Mouse (Mus musculus) E14TG2a.4 (cell line): ENCODE results near the gene Hoxb4.
A peak's percentile ranks its signal among the peaks of the same experiment; 100 is the strongest.

Source experiments
- H3K27me3 ChIP-seq: 2 replicates; pipeline ENCODE4 v1.6.1; 2014; ENCODE audit warnings: low read length, control low read depth; ENCODE audit not compliant: insufficient read depth
- H3K36me3 ChIP-seq: 2 replicates; pipeline ENCODE4 v1.6.1; 2014; ENCODE audit warnings: low read length, control low read depth; ENCODE audit not compliant: insufficient read depth
- H3K4me1 ChIP-seq: replicated peaks from 2 replicates; pipeline ENCODE4 v1.6.1; 2014; ENCODE audit warnings: low read depth, low read length, control low read depth
- H3K4me3 ChIP-seq: replicated peaks from 2 replicates; pipeline ENCODE4 v1.5.1; 2014; ENCODE audit warnings: mild to moderate bottlenecking, low read length
- H3K9me3 ChIP-seq: 2 replicates; pipeline ENCODE4 v1.6.1; 2014; ENCODE audit warnings: low read length, control low read depth
- CTCF ChIP-seq: conservative IDR thresholded peaks from 2 replicates; pipeline ENCODE4 v1.5.1; 2014; ENCODE audit warnings: low read length
- NANOG ChIP-seq: IDR thresholded peaks from 2 replicates; pipeline ENCODE4 v1.6.1; 2014; ENCODE audit warnings: borderline replicate concordance, low read length, mixed read lengths
- POU5F1 ChIP-seq: IDR thresholded peaks from 2 replicates; pipeline ENCODE4 v1.6.1; 2014; ENCODE audit warnings: low read length, borderline replicate concordance

Gene Hoxb4

GRCm38 (mm10) chr11:96332105-96332504 is 14.0 kb downstream of the Hoxb4 start:
- H3K4me3 ChIP-seq, result peak overlapping the region; percentile 51; the same call in 1 of the 2 replicates
- H3K27me3 ChIP-seq, result peaks cover 100% of the 10 kb centered on the region
- TF ChIP-seq NANOG (no peak), CTCF (no peak), POU5F1 (no peak)
- peaks cover 44% of the 10 kb centered on the region for H3K4me1 ChIP-seq
- H3K36me3 ChIP-seq, result no peaks in the 10 kb centered on the region
- peaks cover 13% of the 10 kb centered on the region for H3K9me3 ChIP-seq

- TF ChIP-seq CTCF (no peak), NANOG (no peak), POU5F1 (no peak)
- peaks cover 13% of the 10 kb centered on the region for H3K9me3 ChIP-seq
- no peaks in the 10 kb centered on the region for H3K36me3 ChIP-seq
- peak overlapping the region; percentile 51 for H3K4me3 ChIP-seq
- H3K4me1 ChIP-seq, result peaks cover 39% of the 10 kb centered on the region
- peaks cover 100% of the 10 kb centered on the region for H3K27me3 ChIP-seq
Observed at GRCm38 (mm10) chr11:96332618-96333032, 14.6 kb downstream of the Hoxb4 start.

- peaks cover 39% of the 10 kb centered on the region for H3K4me1 ChIP-seq
- H3K36me3 ChIP-seq, result no peaks in the 10 kb centered on the region
- H3K4me3 ChIP-seq, result peak overlapping the region; percentile 51
- TF ChIP-seq NANOG (no peak), CTCF (no peak), POU5F1 (no peak)
- H3K27me3 ChIP-seq, result peaks cover 100% of the 10 kb centered on the region
- peaks cover 13% of the 10 kb centered on the region for H3K9me3 ChIP-seq
Observed at GRCm38 (mm10) chr11:96333241-96334001, 15.4 kb downstream of the Hoxb4 start.

- Histone ChIP-seq H3K4me1 (peaks cover 38% of the 10 kb centered on the region), H3K27me3 (peaks cover 100% of the 10 kb centered on the region), H3K36me3 (no peaks in the 10 kb centered on the region), H3K9me3 (peaks cover 12% of the 10 kb centered on the region), H3K4me3 (no peak overlapping the region)
- no peak for TF ChIP-seq POU5F1
- no peak for TF ChIP-seq NANOG
- no peak for TF ChIP-seq CTCF
Observed at GRCm38 (mm10) chr11:96334002-96334364, 15.9 kb downstream of the Hoxb4 start.

- peaks cover 100% of the 10 kb centered on the region for H3K27me3 ChIP-seq
- TF ChIP-seq CTCF (no peak), POU5F1 (no peak), NANOG (no peak)
- no peak overlapping the region for H3K4me3 ChIP-seq
- peaks cover 31% of the 10 kb centered on the region for H3K4me1 ChIP-seq
- no peaks in the 10 kb centered on the region for H3K36me3 ChIP-seq
- H3K9me3 ChIP-seq, result peaks cover 6% of the 10 kb centered on the region; the same call in 1 of the 2 replicates
Observed at GRCm38 (mm10) chr11:96334998-96335397, 16.9 kb downstream of the Hoxb4 start.

GRCm38 (mm10) chr11:96336597-96336996 is 18.5 kb downstream of the Hoxb4 start:
- Histone ChIP-seq H3K4me3 (no peak overlapping the region), H3K9me3 (0 out of 2 replicates have a peak, but pooled peaks cover 3% of the 10 kb centered on the region), H3K27me3 (peaks cover 100% of the 10 kb centered on the region), H3K4me1 (peaks cover 27% of the 10 kb centered on the region), H3K36me3 (no peaks in the 10 kb centered on the region)
- no peak for TF ChIP-seq CTCF
- TF ChIP-seq POU5F1, result no peak
- TF ChIP-seq NANOG, result no peak

- Histone ChIP-seq H3K27me3 (peaks cover 100% of the 10 kb centered on the region), H3K4me1 (peaks cover 27% of the 10 kb centered on the region), H3K4me3 (no peak overlapping the region), H3K9me3 (0 out of 2 replicates have a peak, but pooled peaks cover 3% of the 10 kb centered on the region), H3K36me3 (no peaks in the 10 kb centered on the region)
- TF ChIP-seq CTCF (no peak), POU5F1 (no peak), NANOG (no peak)
Observed at GRCm38 (mm10) chr11:96337026-96337425, 19.0 kb downstream of the Hoxb4 start.

- TF ChIP-seq POU5F1 (no peak), NANOG (no peak), CTCF (no peak)
- H3K36me3 ChIP-seq, result no peaks in the 10 kb centered on the region
- H3K4me3 ChIP-seq, result no peak overlapping the region
- H3K9me3 ChIP-seq, result 0 out of 2 replicates have a peak, but pooled peaks cover 3% of the 10 kb centered on the region
- H3K27me3 ChIP-seq, result peaks cover 100% of the 10 kb centered on the region
- H3K4me1 ChIP-seq, result peaks cover 17% of the 10 kb centered on the region
Observed at GRCm38 (mm10) chr11:96338957-96339855, 21.1 kb downstream of the Hoxb4 start.
